Mouse (Mus musculus): ENCODE measurements around the gene Shank2. TPM values are rescaled to one million over a fixed set of nuclear protein-coding genes. Genes with fewer than 3 reads are reported as not detected.

The Shank2 gene
- polyA plus RNA-seq, 1 experiment from 2014 or later: 0.92 TPM

DNA sequence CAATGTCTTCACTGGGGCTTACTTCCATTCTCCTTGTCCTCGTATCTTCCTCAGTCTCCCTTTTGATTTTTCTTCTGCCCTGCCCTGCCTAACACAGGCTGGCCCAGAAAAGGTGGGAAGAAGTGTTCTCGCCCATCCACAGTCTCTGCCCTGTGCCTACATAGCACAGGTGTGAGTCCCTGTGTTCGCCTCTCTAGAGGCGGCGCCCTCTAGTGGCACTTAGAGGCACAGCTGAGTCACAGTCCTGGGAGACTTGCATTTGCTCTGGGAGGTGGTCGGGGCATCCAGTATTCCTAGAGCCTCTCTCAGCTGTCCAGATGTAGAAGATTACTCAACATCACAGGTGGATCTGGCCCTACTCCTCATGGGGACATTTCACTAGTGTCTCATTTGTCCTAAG lies 179.2 kb downstream of the Shank2 start:
- no peak for ATAC-seq

DNA sequence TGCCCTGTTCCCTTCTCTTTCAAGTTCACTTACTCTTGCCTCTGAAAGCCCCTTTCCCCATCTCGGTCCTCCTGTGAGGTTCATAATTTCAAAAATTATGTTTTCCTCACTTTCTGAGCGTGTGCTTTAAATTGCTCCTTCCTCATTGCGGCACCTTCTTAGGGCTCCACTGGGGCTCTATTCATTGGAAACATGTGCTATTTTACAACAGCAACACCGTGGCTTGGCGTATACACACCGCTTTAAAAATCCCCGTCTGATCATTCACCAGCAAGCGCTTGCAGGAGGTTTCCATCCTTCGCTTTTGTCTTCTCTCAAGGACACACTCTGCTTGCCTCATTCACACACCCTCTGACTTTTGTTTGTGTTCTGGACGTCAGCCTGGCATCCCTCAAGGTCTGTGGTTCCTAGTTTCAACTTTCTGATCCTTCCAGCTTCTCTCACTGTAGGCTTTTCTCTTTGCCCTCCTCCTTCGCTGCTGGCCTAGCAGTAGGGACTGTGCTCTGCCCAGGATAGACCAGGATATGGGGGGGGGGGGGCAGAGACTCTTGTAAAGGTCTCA lies 186.2 kb downstream of the Shank2 start:
- H3K4me3 ChIP-seq (ENCODE audit: low read depth, low read length): no peak overlapping the region
- H3K9ac ChIP-seq (replicated peaks): no peak overlapping the region
- H3K4me1 ChIP-seq (ENCODE audit: insufficient read depth): no peaks in the 10 kb centered on the region
- TF ChIP-seq EP300 (IDR thresholded peaks at IDR 0.05; ENCODE audit: low read depth): no peak
- no peak for TF ChIP-seq CTCF (IDR thresholded peaks at IDR 0.05; ENCODE audit: low read depth)
- no peak overlapping the region for H3K4me2 ChIP-seq (ENCODE audit: low read depth, low read length)
- 68% methylated on average over 11 of the region's 11 CpGs for WGBS (ENCODE audit: insufficient replicate concordance)
- no peak for ATAC-seq
- H3K27ac ChIP-seq (ENCODE audit: low read depth): no peak overlapping the region
- no peaks in the 10 kb centered on the region for H3K36me3 ChIP-seq (replicated peaks; ENCODE audit: insufficient read depth, low read length)
- no peaks in the 10 kb centered on the region for H3K9me3 ChIP-seq (ENCODE audit: low read length)
- no peak for DNase-seq
- H3K27me3 ChIP-seq (ENCODE audit: insufficient read depth, low read length): no peaks in the 10 kb centered on the region

More for the DNA sequence above, 179.2 kb downstream of the Shank2 start:
- no peak overlapping the region for H3K4me2 ChIP-seq (ENCODE audit: low read depth, low read length)
- peak; percentile 54 for DNase-seq
- H3K9me3 ChIP-seq (ENCODE audit: low read length): no peaks in the 10 kb centered on the region
- H3K27ac ChIP-seq (ENCODE audit: low read depth): no peak overlapping the region
- 18% methylated on average over 6 of the region's 6 CpGs for WGBS (ENCODE audit: insufficient replicate concordance)
- 0 out of 2 replicates have a peak, but pooled peaks cover under 1% of the 10 kb centered on the region for H3K27me3 ChIP-seq (ENCODE audit: insufficient read depth, low read length)
- H3K4me3 ChIP-seq (ENCODE audit: low read depth, low read length): no peak overlapping the region
- no peaks in the 10 kb centered on the region for H3K36me3 ChIP-seq (replicated peaks; ENCODE audit: insufficient read depth, low read length)
- TF ChIP-seq EP300 (IDR thresholded peaks at IDR 0.05; ENCODE audit: low read depth) (no peak), CTCF (IDR thresholded peaks at IDR 0.05; ENCODE audit: low read depth) (peak; percentile 78)
- H3K4me1 ChIP-seq (ENCODE audit: insufficient read depth): no peaks in the 10 kb centered on the region
- H3K9ac ChIP-seq (replicated peaks): no peak overlapping the region

DNA sequence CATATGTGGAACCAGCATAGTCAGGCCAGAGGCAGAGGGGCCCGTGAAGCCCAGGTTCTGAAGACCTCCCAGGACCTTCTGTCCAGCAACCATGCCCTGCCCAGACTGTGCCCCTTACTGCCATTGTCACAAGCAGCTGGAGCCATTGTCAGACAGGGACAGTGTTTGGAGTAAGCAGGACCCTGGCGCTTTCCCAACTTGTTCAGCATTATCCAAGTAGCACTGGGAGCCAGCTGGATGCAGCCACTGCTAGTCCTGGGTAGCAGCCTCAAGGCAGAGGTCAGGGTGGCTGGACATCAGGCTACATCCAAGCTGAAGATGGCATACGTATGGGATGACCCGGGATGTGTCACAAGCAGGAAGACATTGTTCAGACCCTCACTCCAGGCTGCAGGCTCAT lies 187.7 kb downstream of the Shank2 start:
- TF ChIP-seq CTCF (IDR thresholded peaks at IDR 0.05; ENCODE audit: low read depth): no peak
- TF ChIP-seq EP300 (IDR thresholded peaks at IDR 0.05; ENCODE audit: low read depth): no peak
- Histone ChIP-seq H3K4me1 (ENCODE audit: insufficient read depth) (no peaks in the 10 kb centered on the region), H3K27ac (ENCODE audit: low read depth) (no peak overlapping the region), H3K4me3 (ENCODE audit: low read depth, low read length) (no peak overlapping the region), H3K4me2 (ENCODE audit: low read depth, low read length) (no peak overlapping the region), H3K9me3 (ENCODE audit: low read length) (no peaks in the 10 kb centered on the region), H3K27me3 (ENCODE audit: insufficient read depth, low read length) (no peaks in the 10 kb centered on the region), H3K9ac (replicated peaks) (no peak overlapping the region), H3K36me3 (replicated peaks; ENCODE audit: insufficient read depth, low read length) (no peaks in the 10 kb centered on the region)
- WGBS (ENCODE audit: insufficient replicate concordance): 70% methylated on average over 4 of the region's 4 CpGs
- DNase-seq (no peak), ATAC-seq (no peak)

DNA sequence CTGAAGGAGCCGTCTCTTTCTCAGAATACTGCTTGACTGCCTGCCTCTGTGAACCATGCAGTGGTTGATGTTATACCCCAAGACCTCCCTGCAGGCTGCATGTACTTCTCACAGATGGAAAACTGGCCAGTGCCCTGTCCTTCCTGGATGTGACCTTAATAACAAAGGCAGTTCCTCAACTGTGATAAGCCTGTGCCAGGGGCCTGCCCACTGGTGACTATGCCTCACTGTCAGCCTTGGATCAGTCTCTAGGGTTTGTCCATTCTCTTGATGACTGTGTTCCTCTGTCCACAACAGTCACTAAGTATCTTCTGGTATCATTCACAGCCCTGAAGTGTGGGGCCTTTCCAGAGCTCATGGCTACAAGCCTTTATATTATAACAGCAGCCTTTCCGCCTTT lies 196.8 kb downstream of the Shank2 start:
- Histone ChIP-seq H3K27me3 (ENCODE audit: insufficient read depth, low read length) (no peaks in the 10 kb centered on the region), H3K36me3 (replicated peaks; ENCODE audit: insufficient read depth, low read length) (no peaks in the 10 kb centered on the region), H3K9me3 (ENCODE audit: low read length) (no peaks in the 10 kb centered on the region), H3K27ac (ENCODE audit: low read depth) (no peak overlapping the region), H3K4me1 (ENCODE audit: insufficient read depth) (peaks cover 3% of the 10 kb centered on the region; the same call in 1 of the 2 replicates), H3K4me2 (ENCODE audit: low read depth, low read length) (no peak overlapping the region), H3K9ac (replicated peaks) (no peak overlapping the region), H3K4me3 (ENCODE audit: low read depth, low read length) (no peak overlapping the region)
- DNase-seq (no peak), ATAC-seq (no peak)
- 79% methylated on average over 2 of the region's 2 CpGs for WGBS (ENCODE audit: insufficient replicate concordance)
- TF ChIP-seq CTCF (IDR thresholded peaks at IDR 0.05; ENCODE audit: low read depth): no peak
- no peak for TF ChIP-seq EP300 (IDR thresholded peaks at IDR 0.05; ENCODE audit: low read depth)

DNA sequence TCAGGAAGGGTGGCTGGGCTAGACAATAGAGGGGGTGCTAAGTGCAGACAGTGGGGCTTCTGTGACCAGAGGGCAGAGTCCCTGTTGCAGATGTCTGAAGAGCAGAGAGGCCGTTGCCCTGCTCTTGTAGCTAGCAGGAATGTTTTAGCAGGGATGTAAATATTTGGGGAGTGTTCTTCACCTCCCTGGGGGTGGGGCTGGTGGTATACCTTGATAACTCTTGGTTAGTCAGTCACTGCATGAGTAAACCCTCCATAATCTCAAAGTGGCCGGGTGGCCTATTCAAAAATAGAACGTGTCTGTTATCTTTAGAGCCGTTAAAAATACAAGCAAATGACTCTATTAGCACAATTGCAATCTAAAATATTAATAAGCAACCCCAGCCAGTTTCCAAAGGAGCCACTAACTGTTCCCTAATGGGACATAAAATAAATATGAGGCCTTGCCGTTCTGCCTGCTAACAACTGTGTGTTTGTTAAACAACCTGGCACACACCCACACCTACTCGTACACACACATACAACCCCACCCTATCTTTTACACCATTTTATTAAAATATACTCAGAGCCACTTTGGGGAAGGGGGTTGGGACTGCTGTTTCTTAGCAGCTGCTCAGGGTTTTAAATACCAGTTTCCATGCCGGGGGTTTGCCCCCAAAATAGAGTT lies 200.4 kb downstream of the Shank2 start:
- DNase-seq (no peak), ATAC-seq (no peak)
- WGBS (ENCODE audit: insufficient replicate concordance): 53% methylated on average over 7 of the region's 7 CpGs
- Histone ChIP-seq H3K27ac (ENCODE audit: low read depth) (no peak overlapping the region), H3K4me2 (ENCODE audit: low read depth, low read length) (no peak overlapping the region), H3K9me3 (ENCODE audit: low read length) (no peaks in the 10 kb centered on the region), H3K4me1 (ENCODE audit: insufficient read depth) (peaks cover 3% of the 10 kb centered on the region; the same call in 1 of the 2 replicates), H3K4me3 (ENCODE audit: low read depth, low read length) (no peak overlapping the region), H3K36me3 (replicated peaks; ENCODE audit: insufficient read depth, low read length) (no peaks in the 10 kb centered on the region), H3K27me3 (ENCODE audit: insufficient read depth, low read length) (no peaks in the 10 kb centered on the region), H3K9ac (replicated peaks) (no peak overlapping the region)
- TF ChIP-seq CTCF (IDR thresholded peaks at IDR 0.05; ENCODE audit: low read depth) (no peak), EP300 (IDR thresholded peaks at IDR 0.05; ENCODE audit: low read depth) (no peak)

DNA sequence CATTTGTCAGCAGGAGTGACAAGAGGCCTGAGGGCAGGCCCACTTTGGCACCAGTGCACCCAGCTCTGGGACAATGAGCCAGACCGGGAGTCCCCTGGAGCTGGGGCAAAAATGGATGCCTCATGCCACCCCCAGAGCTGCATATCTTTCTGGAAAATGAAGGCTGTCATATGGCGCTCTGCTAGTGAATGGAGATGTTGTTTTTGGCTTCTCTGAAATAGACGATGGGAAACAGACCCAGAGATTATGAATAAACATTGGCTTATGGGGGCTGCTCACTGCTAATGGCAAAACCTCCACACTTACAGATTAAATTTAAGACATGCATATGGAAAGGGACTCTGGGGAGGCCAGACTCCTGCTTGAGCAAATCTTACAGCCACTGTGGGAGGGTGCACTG lies 202.6 kb downstream of the Shank2 start:
- H3K4me1 ChIP-seq (ENCODE audit: insufficient read depth): peaks cover 3% of the 10 kb centered on the region; the same call in 1 of the 2 replicates
- H3K9ac ChIP-seq (replicated peaks): no peak overlapping the region
- TF ChIP-seq CTCF (IDR thresholded peaks at IDR 0.05; ENCODE audit: low read depth): no peak
- TF ChIP-seq EP300 (IDR thresholded peaks at IDR 0.05; ENCODE audit: low read depth): no peak
- no peak overlapping the region for H3K4me2 ChIP-seq (ENCODE audit: low read depth, low read length)
- DNase-seq (no peak), ATAC-seq (no peak)
- H3K27ac ChIP-seq (ENCODE audit: low read depth): no peak overlapping the region
- H3K4me3 ChIP-seq (ENCODE audit: low read depth, low read length): no peak overlapping the region
- no peaks in the 10 kb centered on the region for H3K36me3 ChIP-seq (replicated peaks; ENCODE audit: insufficient read depth, low read length)
- H3K27me3 ChIP-seq (ENCODE audit: insufficient read depth, low read length): no peaks in the 10 kb centered on the region
- WGBS (ENCODE audit: insufficient replicate concordance): 72% methylated on average over 3 of the region's 3 CpGs
- no peaks in the 10 kb centered on the region for H3K9me3 ChIP-seq (ENCODE audit: low read length)

All from liver, postnatal 0 days (tissue).